Mouse (Mus musculus) liver, embryonic 14.5 days (tissue): ENCODE measurements at regions not wholly inside any gene's neighbourhood (a gene's known extent, or its start where the extent isn't known, plus 50 kb on each side); places are given as distances from the start of the nearest gene placed in this dataset.

Experiments
- ATAC-seq: fragments of 200-750 bp; cut with Nextera tagmentation; 2 replicates; pipeline ENCODE4 v1.8.0; 2017; ENCODE audit warnings: moderate number of reproducible peaks, mild to moderate bottlenecking, moderate library complexity; ENCODE audit not compliant: insufficient read depth
- DNase-seq, 3 experiments: peaks; one replicate each; pipeline ENCODE4 v3.0.0-alpha.2; 2012 to 2013; ENCODE audit warnings: low read depth in 3 of 3, low spot score in 3 of 3
- H3K27ac ChIP-seq: fragments of 300-500 bp; sonication (generic); 2 replicates; pipeline ENCODE4 v1.5.1; 2014; ENCODE audit warnings: moderate library complexity, mild to moderate bottlenecking, control low read depth, inconsistent platforms
- H3K27me3 ChIP-seq: fragments of 300-500 bp; sonication (generic); 2 replicates; pipeline ENCODE4 v1.6.1; 2014; ENCODE audit warnings: mild to moderate bottlenecking, low read length, moderate library complexity; ENCODE audit not compliant: control insufficient read depth, insufficient read depth
- H3K36me3 ChIP-seq: fragments of 300-500 bp; sonication (generic); replicated peaks from 2 replicates; pipeline ENCODE4 v1.6.1; 2014; ENCODE audit warnings: low read depth; ENCODE audit not compliant: control insufficient read depth, insufficient read depth
- H3K4me1 ChIP-seq, 2 experiments: fragments of 200-500 bp in 1 of 2; fragments of 300-500 bp in 1 of 2; sonication (generic) in 1 of 2; replicated peaks; 2 replicates each; pipeline ENCODE4 v1.6.1; 2012 to 2014; ENCODE audit warnings: antibody characterized with exemption in 1 of 2, inconsistent platforms in 1 of 2, low read length in 1 of 2; ENCODE audit not compliant: control insufficient read depth in 2 of 2, insufficient read depth in 2 of 2
- H3K4me2 ChIP-seq: fragments of 300-500 bp; sonication (generic); 2 replicates; pipeline ENCODE4 v1.6.1; 2014; ENCODE audit warnings: low read depth, mild to moderate bottlenecking, control low read depth, moderate library complexity
- H3K4me3 ChIP-seq, 2 experiments: fragments of 200-500 bp in 1 of 2; fragments of 300-500 bp in 1 of 2; sonication (generic) in 1 of 2; 2 replicates each; pipeline ENCODE4 v1.5.1; 2012 to 2014; ENCODE audit warnings: low read depth in 2 of 2, low read length in 2 of 2, mild to moderate bottlenecking in 2 of 2, control low read depth in 1 of 2, inconsistent platforms in 1 of 2, moderate library complexity in 1 of 2; ENCODE audit not compliant: insufficient read depth in 1 of 2
- H3K9ac ChIP-seq: fragments of 300-500 bp; sonication (generic); replicated peaks from 2 replicates; pipeline ENCODE4 v1.6.1; 2014; ENCODE audit warnings: mild to moderate bottlenecking, control low read depth, moderate library complexity
- H3K9me3 ChIP-seq: fragments of 300-500 bp; sonication (generic); 2 replicates; pipeline ENCODE4 v1.6.1; 2016; ENCODE audit warnings: low read length, mixed read lengths; ENCODE audit not compliant: control insufficient read depth
- CTCF ChIP-seq: IDR thresholded peaks from 2 replicates; pipeline ENCODE4 v1.5.1; 2016; ENCODE audit warnings: antibody characterized with exemption, low read depth, control low read depth
- EP300 ChIP-seq: IDR thresholded peaks from 2 replicates; pipeline ENCODE4 v1.6.1; 2016; ENCODE audit warnings: antibody characterized with exemption, low read depth
- WGBS: fragments of 180-500 bp; shearing (Covaris S2); extraction: QIAGEN DNeasy Blood & Tissue Kit; methylation state at CpG from one replicate; pipeline ENCODE4 v1.1.7; 2014; ENCODE audit not compliant: insufficient replicate concordance; 5-methylcytosine and 5-hydroxymethylcytosine counted together

DNA sequence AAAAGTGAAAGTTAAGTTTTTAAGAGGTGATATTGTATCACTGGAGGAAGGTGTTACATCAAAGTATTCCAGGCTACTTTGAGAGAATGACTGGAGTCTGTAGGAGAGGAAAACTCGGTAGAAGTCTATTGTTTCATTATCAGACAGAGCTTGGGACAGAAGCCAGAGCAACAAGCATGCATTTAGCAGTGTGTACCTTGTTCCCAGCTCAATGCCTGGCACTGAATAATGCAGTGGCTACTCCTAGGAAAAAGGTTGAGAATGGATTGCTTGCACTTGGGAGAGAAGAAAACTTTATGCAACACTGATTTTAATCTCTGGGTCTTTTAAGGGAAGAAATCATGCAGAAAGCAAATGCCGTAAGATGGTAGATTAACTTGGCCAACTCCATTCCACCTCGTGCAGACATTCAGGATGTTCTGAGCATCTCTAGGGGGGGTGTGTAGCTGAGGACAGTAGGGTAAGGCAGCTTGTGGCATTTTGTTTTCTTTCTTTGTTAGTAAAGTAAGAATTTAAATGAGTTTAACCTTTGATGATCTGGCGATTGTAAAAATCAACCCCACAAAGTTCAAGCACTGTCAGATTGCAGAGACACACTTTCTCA lies 138.5 kb upstream of the Astn2 start:
- no peaks in the 10 kb centered on the region for H3K9me3 ChIP-seq
- TF ChIP-seq CTCF (no peak), EP300 (no peak)
- no peaks in the 10 kb centered on the region for H3K36me3 ChIP-seq
- ATAC-seq (no peak), DNase-seq (no peak)
- no peaks in the 10 kb centered on the region for H3K4me1 ChIP-seq
- no peak overlapping the region for H3K4me2 ChIP-seq
- H3K27me3 ChIP-seq = no peaks in the 10 kb centered on the region
- no peak overlapping the region for H3K9ac ChIP-seq
- H3K4me3 ChIP-seq = no peak overlapping the region
- no peak overlapping the region for H3K27ac ChIP-seq
- 51% methylated on average over 4 of the region's 4 CpGs for WGBS

DNA sequence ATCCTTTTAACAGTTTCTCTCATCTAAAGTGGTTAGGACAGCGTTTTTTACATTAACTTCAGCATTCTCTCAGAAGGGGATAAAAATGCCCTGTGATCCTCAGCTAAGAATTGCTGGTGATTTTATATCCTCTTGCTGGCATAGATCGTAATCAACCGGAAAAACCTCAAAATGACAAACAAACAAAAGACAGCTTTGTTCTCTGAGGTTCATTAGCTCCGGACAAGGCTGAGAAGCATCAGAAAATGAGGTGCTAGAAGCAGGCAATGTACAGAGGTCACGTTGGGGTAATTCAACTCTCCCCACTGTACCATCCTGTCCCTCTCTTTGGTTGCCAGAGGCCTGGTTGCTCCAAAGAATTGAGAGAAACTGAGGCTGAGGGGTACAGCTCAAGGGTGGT lies 120.0 kb upstream of the Astn2 start:
- H3K4me3 ChIP-seq = no peak overlapping the region
- WGBS = 53% methylated on average over 5 of the region's 5 CpGs
- H3K4me1 ChIP-seq = no peaks in the 10 kb centered on the region
- ATAC-seq (no peak), DNase-seq (no peak)
- no peak overlapping the region for H3K4me2 ChIP-seq
- no peaks in the 10 kb centered on the region for H3K9me3 ChIP-seq
- TF ChIP-seq EP300 = no peak
- no peak for TF ChIP-seq CTCF
- H3K36me3 ChIP-seq = no peaks in the 10 kb centered on the region
- H3K27me3 ChIP-seq = no peaks in the 10 kb centered on the region
- H3K9ac ChIP-seq = no peak overlapping the region
- no peak overlapping the region for H3K27ac ChIP-seq

DNA sequence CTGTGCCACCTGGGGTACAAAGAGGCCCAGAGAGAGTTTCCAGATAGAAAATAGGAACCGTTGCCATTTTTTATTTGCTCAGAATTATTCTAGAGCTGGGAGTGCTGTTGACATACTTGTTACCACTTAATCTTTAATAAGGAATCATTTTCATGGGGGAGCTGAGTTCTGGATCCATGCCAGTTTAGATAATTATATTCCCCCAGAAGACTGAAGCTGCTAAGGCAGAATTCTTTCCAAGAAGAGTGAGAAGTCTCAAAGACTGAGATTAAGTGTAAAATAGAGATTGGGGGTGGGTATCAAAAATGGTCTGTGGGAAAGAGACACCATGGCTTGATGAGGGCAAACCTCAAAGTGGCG lies 119.5 kb upstream of the Astn2 start:
- Histone ChIP-seq H3K27me3 (no peaks in the 10 kb centered on the region), H3K9ac (no peak overlapping the region), H3K27ac (no peak overlapping the region), H3K4me3 (no peak overlapping the region), H3K4me1 (no peaks in the 10 kb centered on the region), H3K36me3 (no peaks in the 10 kb centered on the region), H3K4me2 (no peak overlapping the region), H3K9me3 (no peaks in the 10 kb centered on the region)
- TF ChIP-seq CTCF (no peak), EP300 (no peak)
- 63% methylated on average over 2 of the region's 2 CpGs for WGBS
- ATAC-seq = no peak
- no peak for DNase-seq

DNA sequence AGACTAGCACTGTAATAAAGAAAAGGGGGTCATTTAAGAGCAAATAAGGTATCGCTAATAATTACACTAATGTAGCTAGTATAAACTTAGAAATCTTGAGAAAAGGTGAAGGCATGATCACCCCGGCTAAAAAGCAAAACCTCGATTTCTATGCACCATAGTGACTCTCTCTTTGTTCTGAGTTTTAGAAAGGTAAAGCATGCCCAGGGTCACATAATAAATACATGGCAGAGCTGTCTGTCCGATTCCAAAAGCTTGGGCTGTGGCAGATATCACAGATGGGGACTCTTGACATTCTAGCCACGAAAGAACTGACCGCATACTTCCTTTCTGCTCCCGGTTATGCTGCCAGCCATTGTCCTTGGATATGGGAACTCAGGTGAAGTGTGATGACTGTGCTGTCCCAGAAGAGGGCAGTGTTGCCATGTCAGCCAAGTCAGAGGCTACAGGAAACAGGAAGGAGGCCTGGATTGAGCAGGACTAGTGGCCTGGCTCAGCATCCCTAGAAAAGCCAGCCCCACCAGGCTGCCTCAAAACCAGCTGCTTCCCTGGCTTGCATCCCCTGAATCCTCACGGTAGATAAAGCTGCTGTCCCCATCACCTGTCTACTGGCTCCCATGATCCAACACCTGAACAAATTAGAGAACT lies 119.0 kb upstream of the Astn2 start:
- H3K4me3 ChIP-seq = no peak overlapping the region
- H3K4me1 ChIP-seq = no peaks in the 10 kb centered on the region
- ATAC-seq = no peak
- H3K9ac ChIP-seq = no peak overlapping the region
- no peaks in the 10 kb centered on the region for H3K9me3 ChIP-seq
- 36% methylated on average over 8 of the region's 8 CpGs for whole genome bisulfite sequencing
- DNase-seq = no peak
- no peaks in the 10 kb centered on the region for H3K27me3 ChIP-seq
- no peaks in the 10 kb centered on the region for H3K36me3 ChIP-seq
- H3K27ac ChIP-seq = no peak overlapping the region
- TF ChIP-seq EP300 (no peak), CTCF (peak; percentile 46)
- H3K4me2 ChIP-seq = no peak overlapping the region

DNA sequence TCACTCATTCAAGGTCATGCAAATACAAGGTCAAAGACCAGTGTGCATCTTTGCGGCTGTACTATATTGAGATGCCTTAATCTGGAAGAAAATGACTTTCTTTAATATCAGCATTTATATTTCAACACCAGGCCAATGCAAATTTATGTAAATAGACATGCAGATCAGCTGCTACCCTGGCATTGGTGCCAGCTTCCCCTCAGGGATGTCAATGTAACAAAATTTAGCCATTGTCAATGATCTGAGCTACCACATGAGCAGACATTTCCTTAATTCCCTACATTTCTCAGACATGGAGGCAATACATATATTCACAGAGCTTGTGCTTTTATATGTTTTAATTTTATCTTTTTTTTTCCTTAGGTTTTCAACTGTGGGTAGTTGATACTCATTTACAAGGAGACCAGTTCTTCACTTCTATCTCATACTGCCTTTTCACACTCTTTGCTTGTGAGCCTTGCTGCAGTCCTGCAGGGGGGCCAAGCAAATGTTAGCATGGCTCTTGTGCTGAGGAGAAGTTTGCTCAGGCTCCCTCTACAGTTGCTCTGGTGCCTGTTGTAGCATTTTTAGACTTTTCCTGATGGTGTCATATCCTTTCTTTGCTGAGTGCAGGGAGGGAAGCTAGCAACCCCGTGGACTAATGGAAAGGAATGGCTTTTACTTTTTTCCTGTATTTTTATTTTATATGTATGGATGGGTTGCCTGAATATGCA lies 117.8 kb upstream of the Astn2 start:
- H3K9ac ChIP-seq = no peak overlapping the region
- H3K27ac ChIP-seq = no peak overlapping the region
- H3K9me3 ChIP-seq = no peaks in the 10 kb centered on the region
- H3K4me3 ChIP-seq = no peak overlapping the region
- 53% methylated on average over 2 of the region's 2 CpGs for WGBS
- H3K4me1 ChIP-seq = no peaks in the 10 kb centered on the region
- no peak overlapping the region for H3K4me2 ChIP-seq
- H3K36me3 ChIP-seq = no peaks in the 10 kb centered on the region
- no peak for ATAC-seq
- no peak for TF ChIP-seq CTCF
- TF ChIP-seq EP300 = no peak
- DNase-seq = no peak
- H3K27me3 ChIP-seq = no peaks in the 10 kb centered on the region
